Mouse (Mus musculus) cerebellum, postnatal 36 days (tissue): Measurements from ENCODE around the gene Chrna10.

Experiments used
- DNase-seq, 2 experiments: peaks; one replicate each; pipeline ENCODE4 v3.0.0; 2021 to 2022; ENCODE audit warnings: mixed read lengths in 2 of 2

Chrna10 gene

GRCm38 (mm10) chr7:102081784-102082183 is 34.8 kb downstream of the Chrna10 start:
- no peak for DNase-seq

GRCm38 (mm10) chr7:102080311-102080710 is 36.3 kb downstream of the Chrna10 start:
- no peak for DNase-seq

GRCm38 (mm10) chr7:102078517-102078916 is 38.1 kb downstream of the Chrna10 start:
- peak; percentile 21 to 42 for DNase-seq

GRCm38 (mm10) chr7:102076714-102077296 is 39.8 kb downstream of the Chrna10 start:
- DNase-seq = no peak

- DNase-seq = no peak
Observed at GRCm38 (mm10) chr7:102066363-102066762, 50.3 kb downstream of the Chrna10 start.

GRCm38 (mm10) chr7:102065046-102065891 is 51.4 kb downstream of the Chrna10 start, which contains the start of the genes Rnf121, Xndc1 and Xntrpc:
TSS of gene Rnf121 (minus strand) at chr7:102065469.
TSS of gene Xndc1 (plus strand) at chr7:102065511.
TSS of gene Xntrpc (plus strand) at chr7:102065713.
- peak; percentile 92 to 93 for DNase-seq

- DNase-seq = no peak
Observed at GRCm38 (mm10) chr7:102064655-102065045, 52.0 kb downstream of the Chrna10 start.

GRCm38 (mm10) chr7:102063891-102064290 is 52.7 kb downstream of the Chrna10 start:
- DNase-seq = no peak

- DNase-seq = no peak
Observed at GRCm38 (mm10) chr7:102062203-102062602, 54.4 kb downstream of the Chrna10 start.

GRCm38 (mm10) chr7:102061353-102061752 is 55.3 kb downstream of the Chrna10 start:
- DNase-seq = no peak
